Mouse (Mus musculus): ENCODE measurements around the gene Plcb4. TPM values are rescaled to one million over a fixed set of nuclear protein-coding genes. Genes with fewer than 3 reads are reported as not detected.

The Plcb4 gene
- polyA plus RNA-seq, 1 experiment from 2014 or later = 19.4 TPM

DNA sequence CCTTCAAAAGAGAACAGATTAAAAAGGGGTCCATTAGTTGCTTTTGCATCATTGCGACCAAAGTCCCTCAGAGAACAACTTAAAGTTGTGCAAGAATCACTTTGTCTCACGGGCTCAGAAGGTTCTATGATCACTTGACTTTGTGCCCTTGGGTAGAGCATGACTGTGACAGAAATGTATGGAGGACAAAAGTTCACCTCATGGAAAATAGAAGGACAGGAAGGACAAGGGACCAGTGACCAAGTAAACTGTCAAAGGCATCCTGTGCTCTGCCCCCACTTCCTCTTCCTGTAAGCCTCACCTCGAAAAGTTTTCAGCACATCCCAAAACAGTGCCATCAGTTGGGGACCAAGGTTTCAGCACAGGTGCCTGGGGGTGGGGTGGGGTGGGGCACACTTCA lies 7.9 kb upstream of the Plcb4 start:
- no peak overlapping the region for H3K9ac ChIP-seq
- no peaks in the 10 kb centered on the region for H3K36me3 ChIP-seq (ENCODE audit: poor library complexity, severe bottlenecking)
- no peaks in the 10 kb centered on the region for H3K4me1 ChIP-seq
- no peaks in the 10 kb centered on the region for H3K9me3 ChIP-seq (replicated peaks)
- no peak overlapping the region for H3K4me2 ChIP-seq
- H3K4me3 ChIP-seq = no peak overlapping the region
- 83% methylated on average over 3 of the region's 3 CpGs for WGBS
- H3K27ac ChIP-seq = no peak overlapping the region
- ATAC-seq = no peak
- H3K27me3 ChIP-seq = no peaks in the 10 kb centered on the region

DNA sequence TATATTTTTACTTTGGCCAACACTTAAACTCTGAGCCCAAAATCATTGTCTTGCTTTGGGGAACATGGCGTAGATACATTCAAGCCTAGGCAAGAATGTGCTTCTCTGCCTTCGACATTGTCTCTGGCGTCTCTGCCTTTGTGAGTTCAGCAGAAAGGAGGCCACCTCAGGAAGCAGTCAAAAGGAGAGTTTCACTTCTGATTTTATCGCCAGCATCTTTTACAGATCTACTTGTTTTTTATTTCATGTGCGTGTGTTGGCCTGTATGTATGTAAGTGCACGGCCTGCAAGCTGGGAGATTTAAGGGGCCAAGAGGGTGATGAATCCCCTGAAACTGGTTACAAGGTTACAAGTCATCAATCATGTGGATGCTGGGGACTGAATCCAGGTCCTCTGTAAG lies 6.8 kb upstream of the Plcb4 start:
- no peaks in the 10 kb centered on the region for H3K4me1 ChIP-seq
- H3K9ac ChIP-seq = no peak overlapping the region
- H3K27me3 ChIP-seq = no peaks in the 10 kb centered on the region
- H3K27ac ChIP-seq = no peak overlapping the region
- H3K4me2 ChIP-seq = no peak overlapping the region
- no peaks in the 10 kb centered on the region for H3K9me3 ChIP-seq (replicated peaks)
- no peaks in the 10 kb centered on the region for H3K36me3 ChIP-seq (ENCODE audit: poor library complexity, severe bottlenecking)
- H3K4me3 ChIP-seq = no peak overlapping the region
- 93% methylated on average over 6 of the region's 6 CpGs for WGBS
- ATAC-seq = no peak

DNA sequence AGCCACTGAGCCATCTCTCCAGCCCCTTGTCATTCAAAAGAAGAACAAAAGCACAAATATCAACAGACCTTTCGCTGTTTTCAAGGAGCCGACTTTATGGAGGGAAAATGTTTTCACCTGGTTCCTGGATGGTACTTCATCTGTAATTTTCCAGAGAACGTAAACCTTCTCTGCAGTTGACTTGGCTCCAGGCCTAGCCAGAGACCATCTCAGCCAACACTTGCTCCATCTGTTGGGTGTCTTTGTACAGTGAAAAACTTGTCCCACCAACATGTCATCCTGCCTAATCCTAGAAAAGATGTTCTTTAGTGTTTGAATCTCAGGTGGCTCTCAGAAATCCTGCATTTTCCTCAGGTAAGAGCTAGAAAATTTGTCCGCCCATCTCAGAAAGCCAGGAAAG lies 6.4 kb upstream of the Plcb4 start:
- no peaks in the 10 kb centered on the region for H3K9me3 ChIP-seq (replicated peaks)
- 89% methylated on average over 4 of the region's 4 CpGs for WGBS
- H3K4me1 ChIP-seq = no peaks in the 10 kb centered on the region
- H3K27ac ChIP-seq = no peak overlapping the region
- no peak overlapping the region for H3K4me3 ChIP-seq
- H3K36me3 ChIP-seq (ENCODE audit: poor library complexity, severe bottlenecking) = no peaks in the 10 kb centered on the region
- no peak overlapping the region for H3K9ac ChIP-seq
- H3K27me3 ChIP-seq = no peaks in the 10 kb centered on the region
- ATAC-seq = no peak
- no peak overlapping the region for H3K4me2 ChIP-seq

DNA sequence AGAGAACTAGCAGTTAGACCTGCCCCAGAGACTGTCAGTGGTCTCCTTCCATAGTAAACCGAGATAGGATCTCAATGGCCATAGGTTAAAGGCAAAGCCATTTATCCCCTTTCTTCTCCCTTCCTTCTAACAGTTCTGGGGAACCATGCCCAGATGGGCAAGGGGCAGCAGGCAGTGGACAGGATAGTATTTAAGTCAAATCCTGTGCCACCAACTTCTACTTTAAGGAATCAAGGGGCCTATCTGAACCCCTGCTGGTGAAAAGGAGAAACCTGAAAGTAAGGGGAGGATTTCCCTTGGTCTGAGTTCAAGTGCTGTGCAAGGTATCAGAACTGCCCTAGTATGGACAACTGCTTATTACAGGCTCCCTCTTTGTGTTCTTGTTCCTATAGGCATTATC lies 2.9 kb upstream of the Plcb4 start:
- peaks cover 6% of the 10 kb centered on the region for H3K4me1 ChIP-seq
- no peak overlapping the region for H3K9ac ChIP-seq
- H3K4me2 ChIP-seq = no peak overlapping the region
- no peaks in the 10 kb centered on the region for H3K27me3 ChIP-seq
- H3K36me3 ChIP-seq (ENCODE audit: poor library complexity, severe bottlenecking) = no peaks in the 10 kb centered on the region
- no peak overlapping the region for H3K4me3 ChIP-seq
- no peak overlapping the region for H3K27ac ChIP-seq
- H3K9me3 ChIP-seq (replicated peaks) = no peaks in the 10 kb centered on the region
- ATAC-seq = no peak
- WGBS = 93% methylated on average over 1 of the region's 1 CpGs

- Histone ChIP-seq H3K4me3 (no peak overlapping the region), H3K4me1 (peaks cover 9% of the 10 kb centered on the region), H3K9ac (no peak overlapping the region), H3K4me2 (no peak overlapping the region), H3K9me3 (replicated peaks) (no peaks in the 10 kb centered on the region), H3K27ac (no peak overlapping the region), H3K36me3 (ENCODE audit: poor library complexity, severe bottlenecking) (no peaks in the 10 kb centered on the region), H3K27me3 (no peaks in the 10 kb centered on the region)
- no peak for ATAC-seq
- WGBS = 83% methylated on average over 6 of the region's 6 CpGs
Measured at GRCm38 (mm10) chr2:135656586-135656985, 2.2 kb upstream of the Plcb4 start.

- H3K9me3 ChIP-seq (replicated peaks) = no peaks in the 10 kb centered on the region
- peak; percentile 44 for ATAC-seq
Measured at GRCm38 (mm10) chr2:135659391-135660180, 775 bp downstream of the Plcb4 start.

DNA sequence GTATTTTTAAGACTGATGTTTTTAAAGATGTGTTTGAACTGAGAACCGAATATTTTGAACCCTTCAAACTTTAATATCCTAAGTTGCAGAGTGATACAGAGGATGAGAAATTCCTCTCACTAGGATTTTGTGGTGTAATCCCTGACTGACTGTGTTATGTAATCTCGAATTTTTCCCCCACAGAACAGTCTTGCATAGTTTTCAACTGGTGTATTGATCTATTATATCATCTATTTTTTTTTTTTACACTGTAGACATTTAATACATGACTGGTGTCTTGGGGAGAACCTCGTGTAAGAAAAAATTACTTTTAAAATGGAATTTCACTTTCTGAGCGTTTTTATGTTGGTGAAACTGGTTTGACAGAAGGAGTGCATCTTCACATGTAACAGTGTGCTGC lies 2.0 kb downstream of the Plcb4 start:
- Histone ChIP-seq H3K27me3 (no peaks in the 10 kb centered on the region), H3K9ac (no peak overlapping the region), H3K27ac (no peak overlapping the region), H3K4me2 (peak overlapping the region; percentile 68), H3K4me3 (no peak overlapping the region), H3K9me3 (replicated peaks) (no peaks in the 10 kb centered on the region), H3K4me1 (peaks cover 9% of the 10 kb centered on the region), H3K36me3 (ENCODE audit: poor library complexity, severe bottlenecking) (peaks cover 9% of the 10 kb centered on the region; the same call in 1 of the 2 replicates)
- WGBS = 59% methylated on average over 4 of the region's 4 CpGs
- no peak for ATAC-seq

More at GRCm38 (mm10) chr2:135659391-135660180, 775 bp downstream of the Plcb4 start:
- Histone ChIP-seq H3K27ac (peak overlapping the region; percentile 97), H3K4me1 (peaks cover 9% of the 10 kb centered on the region), H3K9ac (peak overlapping the region; percentile 91), H3K4me3 (peak overlapping the region; percentile 78), H3K4me2 (peak overlapping the region; percentile 68), H3K36me3 (ENCODE audit: poor library complexity, severe bottlenecking) (peaks cover 8% of the 10 kb centered on the region; the same call in 1 of the 2 replicates), H3K27me3 (no peaks in the 10 kb centered on the region)
- under 1% methylated on average over 50 of the region's 97 CpGs for WGBS

- ATAC-seq = no peak
- Histone ChIP-seq H3K36me3 (ENCODE audit: poor library complexity, severe bottlenecking) (peaks cover 9% of the 10 kb centered on the region; the same call in 1 of the 2 replicates), H3K9ac (no peak overlapping the region), H3K4me2 (no peak overlapping the region), H3K4me3 (no peak overlapping the region), H3K4me1 (peaks cover 5% of the 10 kb centered on the region), H3K27me3 (no peaks in the 10 kb centered on the region), H3K27ac (no peak overlapping the region), H3K9me3 (replicated peaks) (no peaks in the 10 kb centered on the region)
- 89% methylated on average over 1 of the region's 1 CpGs for WGBS
Measured at GRCm38 (mm10) chr2:135663785-135664184, 5.0 kb downstream of the Plcb4 start.

- no peak overlapping the region for H3K4me3 ChIP-seq
- no peak for ATAC-seq
- WGBS = 93% methylated on average over 2 of the region's 2 CpGs
- no peaks in the 10 kb centered on the region for H3K9me3 ChIP-seq (replicated peaks)
- H3K4me1 ChIP-seq = no peaks in the 10 kb centered on the region
- peaks cover 9% of the 10 kb centered on the region; the same call in 1 of the 2 replicates for H3K36me3 ChIP-seq (ENCODE audit: poor library complexity, severe bottlenecking)
- no peak overlapping the region for H3K27ac ChIP-seq
- no peak overlapping the region for H3K9ac ChIP-seq
- H3K4me2 ChIP-seq = no peak overlapping the region
- H3K27me3 ChIP-seq = no peaks in the 10 kb centered on the region
Measured at GRCm38 (mm10) chr2:135667496-135667895, 8.7 kb downstream of the Plcb4 start.

- H3K4me2 ChIP-seq = no peak overlapping the region
- no peak overlapping the region for H3K27ac ChIP-seq
- no peaks in the 10 kb centered on the region for H3K36me3 ChIP-seq (ENCODE audit: poor library complexity, severe bottlenecking)
- H3K4me3 ChIP-seq = no peak overlapping the region
- 83% methylated on average over 10 of the region's 10 CpGs for WGBS
- no peak for ATAC-seq
- peaks cover 5% of the 10 kb centered on the region; the same call in 1 of the 2 replicates for H3K4me1 ChIP-seq
- H3K9ac ChIP-seq = no peak overlapping the region
- H3K27me3 ChIP-seq = no peaks in the 10 kb centered on the region
- H3K9me3 ChIP-seq (replicated peaks) = no peaks in the 10 kb centered on the region
Measured at GRCm38 (mm10) chr2:135672459-135673104, 13.8 kb downstream of the Plcb4 start.

DNA sequence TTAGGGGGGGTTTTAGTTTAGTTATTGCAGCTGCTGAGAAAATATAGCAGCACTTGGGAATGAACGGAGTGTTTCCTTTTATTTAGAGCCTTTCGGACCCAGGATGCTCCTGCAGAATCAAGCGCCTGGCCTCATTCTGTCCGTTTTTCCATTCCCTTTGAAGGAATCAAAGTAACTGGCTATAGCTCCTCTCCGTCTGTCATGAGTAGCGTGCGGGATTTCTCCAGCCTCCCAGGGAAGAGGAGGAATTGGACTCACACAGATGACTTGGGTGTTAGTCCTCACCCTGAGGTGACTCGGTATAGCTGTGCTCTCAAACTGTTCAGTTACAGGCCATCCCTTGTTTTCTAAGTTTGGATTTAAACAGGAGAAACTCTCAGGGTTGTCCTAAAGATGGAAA lies 14.8 kb downstream of the Plcb4 start:
- Histone ChIP-seq H3K9me3 (replicated peaks) (no peaks in the 10 kb centered on the region), H3K4me1 (peaks cover 5% of the 10 kb centered on the region; the same call in 1 of the 2 replicates), H3K27me3 (no peaks in the 10 kb centered on the region), H3K4me3 (no peak overlapping the region), H3K27ac (no peak overlapping the region), H3K9ac (no peak overlapping the region), H3K4me2 (no peak overlapping the region), H3K36me3 (ENCODE audit: poor library complexity, severe bottlenecking) (no peaks in the 10 kb centered on the region)
- WGBS = 82% methylated on average over 8 of the region's 8 CpGs
- ATAC-seq = no peak

- Histone ChIP-seq H3K36me3 (ENCODE audit: poor library complexity, severe bottlenecking) (no peaks in the 10 kb centered on the region), H3K27ac (no peak overlapping the region), H3K9ac (no peak overlapping the region), H3K27me3 (no peaks in the 10 kb centered on the region), H3K4me1 (peaks cover 5% of the 10 kb centered on the region; the same call in 1 of the 2 replicates), H3K9me3 (replicated peaks) (no peaks in the 10 kb centered on the region), H3K4me3 (no peak overlapping the region), H3K4me2 (no peak overlapping the region)
- WGBS = 94% methylated on average over 5 of the region's 5 CpGs
- ATAC-seq = no peak
Measured at GRCm38 (mm10) chr2:135675284-135675683, 16.5 kb downstream of the Plcb4 start.

All from forebrain, embryonic 13.5 days (tissue).